Mouse (Mus musculus): ENCODE data around the gene Gltp.

Gltp gene

DNA sequence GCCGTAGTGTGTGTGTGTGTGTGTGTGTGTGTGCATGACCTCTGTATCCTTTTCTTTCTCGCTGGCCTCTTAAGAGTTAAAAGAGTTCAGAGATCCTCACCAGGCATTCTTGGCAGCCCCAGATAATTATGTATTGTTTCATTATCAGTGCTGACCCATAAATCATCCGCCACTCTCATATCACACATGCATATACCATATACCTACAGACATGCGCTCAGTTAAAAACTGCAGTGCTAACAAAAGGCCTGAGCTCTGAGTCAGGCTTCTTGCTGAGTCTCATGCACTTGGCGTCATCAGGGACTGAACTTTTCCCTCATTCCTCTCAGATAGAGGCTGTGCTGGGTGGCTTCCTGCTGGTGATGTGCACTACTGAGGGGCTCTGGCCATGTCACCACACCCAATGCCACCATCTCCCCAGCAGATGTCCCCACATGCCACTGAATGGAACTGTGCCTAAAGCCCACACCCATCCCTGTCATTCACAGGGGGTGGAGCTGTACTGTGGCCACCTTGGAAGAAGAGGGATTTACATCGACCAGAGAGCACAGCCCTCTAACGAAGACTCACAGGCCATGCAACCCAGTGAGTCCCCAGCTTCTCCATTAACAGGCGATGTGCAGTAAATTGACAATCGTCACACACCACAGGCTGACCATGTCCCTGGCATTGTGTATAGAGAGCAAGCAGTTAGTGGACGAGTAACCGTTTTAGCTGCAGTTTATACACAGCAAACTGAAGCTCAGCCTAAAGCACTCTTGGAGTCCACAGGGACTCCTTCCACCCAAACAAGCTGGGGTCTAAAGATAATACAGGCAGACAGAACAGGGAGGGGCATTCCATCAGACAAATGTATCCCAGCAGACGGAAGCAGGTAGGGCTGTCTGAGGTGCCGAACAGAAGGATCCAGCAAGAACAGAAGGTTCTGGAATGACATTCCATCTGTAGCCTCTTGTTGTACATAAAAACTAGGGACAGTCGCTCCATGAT is 11.9 kb upstream of the Gltp start:
- peak; percentile 52 for DNase-seq

DNA sequence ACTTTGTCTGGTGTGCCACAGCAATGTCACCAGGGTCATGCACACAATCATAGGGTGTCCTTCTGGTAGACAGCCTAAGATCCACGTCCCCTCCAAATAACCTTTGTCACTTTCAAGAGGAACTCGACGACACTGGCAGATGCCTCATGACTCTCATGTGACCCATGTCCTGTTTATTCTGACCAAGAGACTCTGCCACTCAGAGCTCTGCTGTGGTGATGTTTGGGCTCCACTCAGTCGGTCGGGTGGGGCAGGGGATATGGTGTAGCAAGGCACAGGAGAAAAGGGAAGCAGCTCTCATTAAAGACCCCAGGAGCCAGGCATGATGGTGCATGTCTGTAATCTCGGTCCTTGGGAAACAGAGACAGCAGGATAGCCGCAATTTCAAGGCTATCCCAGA is 8.2 kb upstream of the Gltp start:
- no peak for DNase-seq

DNA sequence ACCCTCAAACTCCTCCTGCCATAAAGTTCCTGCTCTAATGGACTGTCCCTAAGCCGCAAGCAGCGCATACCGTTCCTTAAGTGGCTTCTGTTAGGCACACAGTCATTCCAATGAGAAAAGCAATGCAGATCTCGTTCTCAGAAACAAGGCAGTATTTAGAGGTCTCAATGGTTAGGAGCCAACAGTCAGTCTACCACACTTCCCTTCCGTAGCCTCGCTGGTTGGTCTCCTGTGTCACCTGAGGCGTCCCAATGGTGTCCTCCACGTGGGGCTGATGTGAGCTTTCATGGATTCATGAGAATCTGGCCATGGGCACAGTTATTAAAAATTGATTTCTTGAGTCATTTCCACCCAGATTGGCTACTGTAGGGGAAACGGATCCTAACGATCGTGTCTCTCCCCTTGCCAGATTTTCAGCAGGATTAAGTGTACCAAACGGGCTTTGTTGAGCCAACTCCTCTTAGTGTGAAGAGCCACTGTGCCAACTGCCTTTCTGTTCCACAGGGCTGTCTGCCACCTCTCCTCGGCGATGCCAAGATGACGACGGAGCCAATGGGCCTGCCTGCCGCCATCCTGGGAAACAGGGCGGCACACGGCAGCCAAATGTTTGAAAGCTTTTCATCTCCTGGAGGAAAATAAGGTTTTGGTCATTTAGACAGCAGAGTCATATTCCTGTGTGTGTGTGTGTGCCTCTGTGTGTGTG is 7.4 kb upstream of the Gltp start:
- DNase-seq, result no peak

DNA sequence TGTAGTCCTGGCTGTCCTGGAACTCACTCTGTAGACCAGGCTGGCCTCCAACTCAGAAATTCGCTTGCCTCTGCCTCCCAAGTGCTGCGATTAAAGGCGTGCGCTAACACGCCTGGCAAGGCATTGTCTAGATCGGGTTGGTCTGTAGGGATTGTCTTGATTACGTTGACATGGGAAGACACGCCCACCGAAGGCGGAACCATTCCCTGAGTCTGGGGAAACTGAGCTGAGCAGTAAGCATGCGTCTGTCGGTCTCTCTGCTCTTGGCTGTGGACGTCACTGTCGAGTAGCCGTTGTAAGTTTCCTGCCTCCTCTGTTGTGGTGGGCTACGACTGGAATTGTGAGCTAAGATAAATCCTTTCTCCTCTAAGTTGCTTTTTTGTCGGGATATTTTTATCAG is 6.2 kb upstream of the Gltp start:
- DNase-seq, result no peak

DNA sequence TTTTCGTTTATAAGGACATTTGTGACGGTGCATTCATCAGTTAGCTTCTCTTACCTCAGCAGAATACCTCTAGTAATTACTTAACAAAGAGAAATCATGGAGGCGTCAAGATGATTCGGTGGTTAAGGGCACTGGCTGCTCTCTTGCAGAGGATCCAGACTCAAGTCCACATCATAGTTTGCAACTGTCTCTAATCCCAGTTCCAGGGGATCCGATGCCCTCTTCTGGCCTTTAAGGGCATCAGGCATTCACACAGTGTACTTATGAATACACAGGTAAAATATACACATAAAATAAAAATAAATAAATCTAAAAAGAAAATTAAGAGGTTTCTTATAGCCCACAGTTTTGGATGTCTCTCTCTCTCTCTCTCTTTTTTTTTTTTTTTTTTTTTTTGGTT is 5.0 kb upstream of the Gltp start:
- no peak for DNase-seq

DNA sequence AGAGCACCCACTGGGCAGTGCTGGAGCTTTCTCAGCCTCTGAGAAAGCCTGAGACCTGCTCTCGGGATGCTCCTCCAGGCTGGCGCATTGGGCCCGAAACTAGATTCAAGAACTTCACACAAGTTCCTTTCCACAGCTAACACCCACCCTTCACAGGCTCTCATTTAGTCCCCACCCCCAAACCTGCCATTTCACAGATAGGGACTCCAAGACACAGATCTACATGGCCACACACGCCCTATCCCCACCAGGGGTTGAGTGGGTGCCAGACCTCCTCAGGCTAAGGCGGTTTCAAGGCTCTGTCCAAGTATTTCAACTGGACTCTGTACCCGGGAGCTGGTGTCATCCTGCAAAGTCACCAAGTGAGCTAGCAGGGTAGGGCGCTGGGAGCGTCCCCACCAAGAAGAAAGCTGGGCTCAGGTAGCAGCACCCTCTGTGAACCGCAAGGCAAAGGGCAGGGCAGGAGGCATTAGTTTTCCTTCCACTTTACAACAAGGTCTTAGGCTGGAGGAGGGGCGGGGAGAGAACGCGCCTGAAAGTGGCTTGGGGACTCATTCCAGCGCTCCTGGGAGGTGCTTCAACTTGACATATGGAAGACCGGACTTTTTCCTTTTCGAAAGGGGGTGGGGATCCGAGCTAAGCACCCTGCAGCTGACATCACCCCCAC is 951 bp downstream of the Gltp start:
- peak; percentile 54 for DNase-seq

DNA sequence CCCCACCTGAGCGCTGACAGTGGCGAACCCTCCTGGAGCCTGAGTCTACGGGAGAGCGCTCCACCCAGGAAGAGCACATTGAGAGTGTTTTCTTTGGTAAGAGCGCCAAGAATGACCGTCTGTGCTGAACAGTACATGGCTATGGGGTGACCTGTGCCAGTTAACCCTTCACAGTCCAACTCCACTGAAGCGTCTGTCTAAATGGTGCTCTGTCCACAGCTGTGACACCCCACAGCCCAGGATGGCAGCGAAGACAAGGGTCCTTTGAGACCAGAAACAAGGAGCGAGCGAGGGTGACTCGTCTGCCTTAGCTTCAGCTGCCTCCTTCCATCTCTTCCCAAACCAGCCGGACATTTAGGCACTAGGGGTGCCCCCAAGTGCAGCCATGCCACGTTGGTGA is 2.1 kb downstream of the Gltp start:
- DNase-seq, result no peak

DNA sequence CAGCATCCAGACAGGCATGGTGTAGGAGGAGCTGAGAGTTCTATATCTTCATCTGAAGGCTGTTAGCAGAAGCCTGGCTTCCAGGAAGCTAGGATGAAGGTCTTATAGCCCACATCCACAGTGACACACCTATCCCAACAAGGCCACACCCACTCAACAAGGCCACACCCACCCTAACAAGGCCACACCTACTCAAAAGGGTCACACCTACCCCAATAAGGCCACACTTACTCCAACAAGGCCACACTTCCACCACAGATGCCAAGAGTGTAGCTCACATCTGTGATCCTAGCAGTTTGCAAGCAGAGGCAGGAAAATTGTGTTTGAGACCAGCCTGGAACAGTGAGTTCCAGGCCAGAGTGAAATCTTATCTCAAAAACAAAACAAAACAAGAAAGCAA is 2.9 kb downstream of the Gltp start:
- no peak for DNase-seq

DNA sequence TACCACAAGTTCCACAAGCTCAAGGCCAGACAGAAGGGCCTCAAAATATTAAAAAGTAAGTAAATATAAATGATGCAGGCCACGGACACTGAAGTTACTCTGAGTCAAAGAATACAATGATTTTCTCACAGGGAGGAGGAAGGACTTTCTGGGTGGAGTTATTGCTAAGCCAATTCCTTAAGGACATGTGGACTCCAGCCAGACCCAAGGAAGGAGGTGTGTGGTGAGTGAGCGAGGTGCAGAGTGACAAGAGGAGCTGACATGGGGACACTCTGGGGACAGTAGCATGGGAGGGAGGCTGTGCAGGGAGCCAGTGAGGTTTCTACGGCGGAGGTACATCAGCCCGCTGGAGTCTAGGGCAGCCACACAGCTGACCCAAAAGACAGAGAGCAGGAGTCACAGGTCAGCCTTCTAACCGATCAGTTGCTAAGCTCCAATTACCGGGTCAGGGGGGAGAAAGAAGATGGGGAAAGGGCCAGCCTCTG is 4.0 kb downstream of the Gltp start:
- DNase-seq, result no peak

DNA sequence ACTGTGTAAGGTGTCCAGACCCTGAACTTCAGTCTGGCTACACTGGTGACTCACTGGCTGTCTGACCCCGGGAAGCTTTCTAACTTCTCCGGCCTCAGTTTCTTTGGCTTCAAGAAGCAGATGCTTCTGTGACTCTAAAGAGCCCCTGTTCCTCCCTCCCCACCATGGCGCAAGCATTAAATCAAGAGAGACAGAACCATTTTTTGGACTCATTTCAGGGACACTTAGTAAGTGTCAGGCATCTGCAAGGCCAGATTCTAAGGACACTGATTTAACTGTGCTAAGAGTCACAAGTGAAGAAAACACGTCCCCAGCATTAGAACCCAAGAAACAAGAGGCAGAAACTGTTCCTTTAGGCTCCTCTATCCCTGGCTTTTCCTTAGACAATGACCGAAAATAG is 4.8 kb downstream of the Gltp start:
- no peak for DNase-seq

DNA sequence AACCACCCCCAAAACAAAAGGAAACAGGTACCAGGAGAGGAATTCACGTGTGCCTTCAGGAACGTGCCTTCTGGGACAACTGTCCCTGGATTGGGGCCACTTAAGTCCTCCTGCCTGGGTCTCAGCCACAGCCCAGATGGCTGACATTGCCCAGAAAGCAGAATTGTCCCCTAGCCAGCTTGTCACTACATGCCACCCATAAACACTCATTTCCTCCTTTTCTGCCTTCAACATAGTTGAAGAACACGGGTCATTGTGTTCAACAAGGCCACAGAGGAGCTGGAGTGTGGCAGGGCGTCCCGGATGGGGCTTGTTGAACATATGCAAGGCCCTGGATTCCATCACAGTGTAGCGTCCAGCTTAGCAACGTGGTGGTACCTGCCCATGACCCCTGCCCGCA is 9.1 kb downstream of the Gltp start:
- no peak for DNase-seq

DNA sequence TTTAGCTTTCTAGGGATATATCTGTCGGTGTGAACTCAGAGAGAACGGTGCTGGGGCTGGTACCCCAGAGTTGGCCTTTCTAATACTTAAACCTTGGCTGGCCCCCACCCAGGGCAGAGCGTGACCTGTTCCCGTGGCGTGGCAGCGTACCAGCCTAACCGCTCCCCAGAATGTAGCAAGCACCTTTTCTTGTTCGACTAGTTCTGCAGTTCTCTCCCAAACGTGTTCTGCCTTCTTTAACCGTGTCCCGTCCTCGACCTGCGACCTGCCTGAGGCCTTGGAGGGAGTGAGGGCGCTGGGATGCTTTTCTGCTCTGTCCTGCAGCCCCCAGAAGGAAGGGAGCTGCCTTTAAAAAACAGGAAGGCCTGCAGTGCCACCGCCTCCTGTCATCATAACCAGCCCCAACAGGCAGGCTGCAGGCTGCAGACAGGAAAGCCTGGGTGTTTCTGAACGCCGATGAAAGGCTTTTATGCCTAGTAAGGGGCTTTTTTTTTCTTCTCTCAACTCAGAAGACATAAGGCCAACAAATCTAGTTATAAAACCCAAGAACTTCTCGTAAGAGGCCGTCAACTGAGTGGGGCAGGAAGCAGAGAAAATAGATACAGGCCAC is 10.0 kb downstream of the Gltp start:
- DNase-seq, result no peak

DNA sequence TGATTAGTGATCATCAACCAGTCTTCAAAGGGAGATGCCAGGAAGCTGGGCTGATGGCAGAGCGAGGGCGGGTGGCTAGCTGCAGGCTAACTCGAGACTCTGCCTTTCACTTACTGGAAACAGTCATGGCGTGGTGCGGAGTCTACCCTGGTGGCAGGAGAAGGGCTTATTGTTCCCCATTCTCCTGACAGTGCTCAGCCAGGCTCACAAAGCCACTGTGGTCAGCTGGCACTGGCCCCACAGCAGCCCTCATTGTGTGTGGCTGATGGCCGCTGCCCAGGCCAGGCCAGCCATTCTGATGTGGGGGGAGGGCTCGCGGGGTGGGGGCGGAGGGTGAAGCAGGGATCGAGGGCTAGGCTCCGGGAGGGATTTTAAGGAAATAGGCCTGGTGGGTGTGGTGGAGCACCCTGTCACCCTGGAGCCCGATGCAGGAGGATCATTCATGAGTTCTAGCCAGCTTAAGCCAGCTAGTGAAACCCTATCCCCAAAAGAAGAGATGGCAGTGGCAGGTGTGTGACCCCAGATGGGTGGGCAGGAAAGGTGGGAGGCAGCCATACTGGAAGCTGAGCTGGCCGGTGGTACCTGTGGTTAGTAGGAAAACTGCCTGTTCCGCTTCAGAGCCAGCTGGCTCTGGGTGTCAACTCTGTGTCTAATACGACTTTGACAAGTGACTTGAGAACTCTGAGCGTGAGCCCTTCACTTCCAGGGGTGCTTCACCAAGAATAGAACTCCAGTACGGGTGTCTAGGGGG is 10.8 kb downstream of the Gltp start:
- DNase-seq, result no peak

DNA sequence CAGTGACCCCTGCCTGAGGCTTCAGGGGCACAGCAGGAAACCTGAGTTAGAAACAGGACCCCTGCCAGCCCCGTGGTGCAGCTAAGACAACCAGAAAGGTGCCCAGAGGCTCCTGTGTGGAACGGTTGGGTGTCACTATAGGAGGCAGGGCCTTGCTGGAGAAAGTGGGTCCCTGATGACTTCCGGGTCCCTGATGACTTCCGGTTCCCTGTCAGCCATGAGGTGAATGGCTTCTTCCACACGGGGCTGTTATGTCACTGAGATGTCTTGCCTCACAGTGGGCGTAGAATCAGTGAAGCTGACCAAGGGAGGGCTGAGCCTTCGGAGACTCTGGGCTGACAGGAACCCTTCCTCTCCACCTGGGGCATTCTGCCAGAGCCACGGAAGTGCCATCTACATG is 16.2 kb downstream of the Gltp start:
- no peak for DNase-seq

DNA sequence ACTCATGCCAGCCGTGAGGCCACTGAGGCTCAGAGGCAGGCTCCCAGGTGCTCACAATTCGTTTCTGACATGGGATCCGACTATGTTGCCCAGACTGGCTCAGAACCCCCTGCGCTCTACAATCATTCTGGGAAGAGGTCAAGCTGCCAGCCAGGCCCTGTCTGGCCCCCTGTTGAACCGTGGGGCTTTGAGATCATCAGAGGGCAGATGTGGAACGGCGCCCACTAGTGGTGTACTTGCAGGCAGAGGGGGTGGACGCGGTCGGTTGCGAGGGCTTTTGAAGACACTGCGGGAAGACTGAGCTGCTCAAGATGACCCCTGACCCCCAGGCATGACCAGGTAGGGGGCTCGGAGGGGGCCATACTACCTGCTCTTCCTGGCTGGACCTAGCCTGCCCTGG is 17.7 kb downstream of the Gltp start:
- DNase-seq, result no peak

DNA sequence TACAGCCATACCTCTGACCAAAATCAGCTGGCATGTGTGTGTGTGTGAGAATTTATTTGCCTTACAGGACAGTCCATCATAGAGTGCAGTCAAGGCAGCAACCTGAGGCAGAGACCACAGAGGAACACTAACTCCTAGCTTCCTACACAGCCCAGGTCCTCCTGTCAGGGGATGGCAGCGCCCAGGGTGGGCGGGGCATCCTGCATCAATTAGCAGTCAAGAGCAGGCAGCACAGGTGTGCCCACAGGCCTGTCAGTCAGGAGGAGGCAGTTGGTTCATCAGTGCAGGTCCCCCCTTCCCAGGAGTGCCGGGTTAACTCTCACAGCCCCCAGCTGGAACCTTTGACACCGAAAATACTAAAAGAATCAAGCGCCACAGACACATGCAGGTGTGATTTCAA is 21.8 kb downstream of the Gltp start:
- no peak for DNase-seq

DNA sequence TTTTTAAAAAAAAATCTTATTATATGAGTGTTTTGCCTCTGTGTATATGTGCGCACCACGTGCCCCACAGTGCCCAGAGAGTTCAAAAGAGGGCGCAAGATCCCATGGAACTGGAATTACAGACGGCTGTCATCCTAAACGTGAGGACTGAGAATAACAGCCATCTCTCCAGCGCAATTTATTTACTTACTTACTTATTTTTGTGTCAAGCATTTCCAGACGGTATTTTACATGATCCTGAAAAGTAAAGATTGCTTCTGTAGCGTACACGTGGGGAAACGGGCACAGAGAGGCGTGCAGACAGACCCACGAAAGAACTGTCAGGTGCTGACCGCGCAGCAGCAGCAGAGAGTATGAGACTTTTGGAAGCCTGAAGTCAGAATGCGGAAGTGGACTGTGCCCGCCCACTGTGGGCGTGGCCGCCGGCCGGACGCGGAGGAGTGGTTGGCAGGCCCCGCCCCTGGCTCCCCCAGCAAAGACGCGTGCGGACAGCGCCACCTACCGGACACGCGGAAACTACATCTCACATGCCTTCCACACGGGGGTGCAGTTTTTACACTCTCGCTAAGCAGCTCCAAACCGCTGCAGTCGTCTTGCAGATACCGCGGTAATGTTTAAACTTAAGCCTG is 23.4 kb downstream of the Gltp start:
- peak; percentile 99 for DNase-seq

DNA sequence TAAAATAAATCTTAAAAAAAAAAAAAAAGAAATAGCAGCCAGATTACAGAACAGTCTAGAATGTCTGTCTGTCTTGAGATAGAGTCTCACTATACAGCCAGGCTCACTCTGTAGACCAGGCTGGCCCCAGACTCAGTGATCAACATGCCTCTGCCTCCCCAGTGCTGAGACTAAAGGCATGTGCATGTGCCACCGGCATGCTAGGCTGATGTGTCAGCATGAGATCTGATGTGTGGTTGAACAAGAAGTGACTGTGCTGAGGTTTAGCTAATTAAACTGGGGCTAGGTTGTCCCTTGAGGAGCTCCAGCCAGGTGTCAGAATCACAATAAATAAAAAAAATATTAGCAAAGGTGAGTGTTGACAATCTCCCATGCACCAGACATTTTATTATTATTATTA is 24.1 kb downstream of the Gltp start:
- no peak for DNase-seq

DNA sequence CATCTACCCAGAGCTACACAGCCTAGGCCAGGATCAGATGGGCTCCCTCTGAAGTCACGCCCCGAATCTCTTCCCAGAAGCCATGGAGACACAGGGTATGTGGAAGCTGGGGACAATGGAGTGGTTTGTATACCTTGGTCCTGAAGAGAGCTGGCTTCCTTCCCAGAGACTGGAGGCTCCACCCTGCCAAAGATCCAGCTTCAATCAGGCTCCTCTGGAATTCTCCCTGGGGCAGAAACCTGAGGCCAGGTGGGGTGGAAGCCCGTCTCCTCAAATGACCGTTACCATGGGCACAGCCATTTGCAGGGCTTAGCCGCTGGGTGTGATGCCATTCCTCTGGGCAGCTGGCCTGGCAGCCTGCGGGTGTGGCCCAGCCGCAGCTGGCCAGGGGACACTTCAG is 26.0 kb downstream of the Gltp start:
- peak; percentile 53 for DNase-seq

DNA sequence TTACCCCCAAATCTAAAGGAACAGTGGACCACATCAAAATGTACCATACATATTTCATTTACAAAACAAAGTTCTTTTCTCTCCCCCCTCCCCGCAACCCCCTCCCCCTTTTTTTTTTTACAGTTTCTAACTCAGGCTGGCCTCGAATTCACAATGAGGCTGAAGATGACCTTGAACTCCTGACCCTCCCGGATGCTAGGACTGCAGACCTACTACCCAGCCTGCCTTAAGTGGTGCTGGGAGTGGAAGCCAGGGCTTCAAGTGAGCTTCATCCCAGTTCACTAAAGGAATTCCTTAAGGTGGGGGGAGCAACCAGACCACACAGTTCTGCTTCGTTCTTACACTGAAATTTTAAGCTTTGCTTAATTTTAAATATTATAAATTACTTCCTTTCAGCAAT is 26.6 kb downstream of the Gltp start:
- DNase-seq, result no peak

DNA sequence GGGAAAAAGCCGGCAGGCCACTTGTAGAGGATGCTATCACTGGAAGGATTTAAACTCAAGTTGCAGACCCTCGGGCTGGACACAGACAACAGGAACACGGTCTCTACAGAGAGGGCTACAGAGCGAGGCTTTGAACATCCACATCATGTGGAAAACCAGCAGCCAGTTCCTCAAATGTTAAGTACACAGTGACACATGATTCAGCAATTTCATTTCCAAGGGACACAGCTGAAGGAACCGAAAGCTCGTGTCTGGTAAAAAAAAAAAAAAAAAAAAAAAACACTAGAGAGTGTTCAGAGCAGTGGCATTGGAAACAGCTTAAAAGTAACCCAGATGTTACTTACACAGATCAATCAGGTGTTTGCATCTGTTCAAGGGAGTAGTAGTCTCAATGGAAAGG is 29.8 kb downstream of the Gltp start:
- DNase-seq, result no peak

DNA sequence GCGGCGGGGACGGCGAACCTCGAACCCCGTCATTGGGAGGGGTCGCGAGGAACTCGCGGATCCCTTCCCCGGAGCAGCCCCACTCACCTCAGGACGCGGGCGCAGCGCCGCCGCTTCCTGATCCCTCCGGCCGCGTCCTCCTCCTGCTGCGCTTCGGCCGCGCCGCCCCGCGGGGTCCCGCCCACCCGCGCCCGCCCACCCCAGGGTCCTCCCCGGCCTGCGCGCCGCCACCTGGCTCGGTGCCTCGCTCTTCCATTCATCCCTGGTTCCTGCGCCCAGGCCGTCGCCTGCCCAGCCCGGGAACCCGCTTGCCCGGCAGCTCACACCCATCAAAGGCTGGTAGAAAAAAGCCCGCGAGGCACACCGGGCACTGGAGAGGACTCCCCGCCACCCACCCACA is 32.5 kb downstream of the Gltp start, which contains the start of gene Trpv4:
Gene Trpv4, minus strand, starts transcription at position 167 of the 400 bp plus-strand sequence.
- DNase-seq, result peak; percentile 70
